Comparison of ENCODE assay signal across 8 mouse cellular contexts in genomic region chr3:58413671-58414070, GRCm38 (mm10). TPM values are rescaled to one million over a fixed set of nuclear protein-coding genes. Genes with fewer than 3 reads are reported as not detected.
DNase-seq lines count a peak whose midpoint lies in the region; ATAC-seq lines count a peak whose summit lies in the region.

No protein-coding gene starts in this region.

- no peaks in the 10 kb centered on the region for H3K27me3 ChIP-seq in lung, embryonic 15.5 days
- H3K27me3 ChIP-seq in embryonic facial prominence, embryonic 10.5 days (replicated peaks; ENCODE audit: low read depth, poor library complexity, severe bottlenecking) = no peaks in the 10 kb centered on the region
- no peaks in the 10 kb centered on the region for H3K27me3 ChIP-seq in intestine, embryonic 14.5 days (replicated peaks; ENCODE audit: control insufficient read depth, insufficient read depth, low read length)
- H3K27me3 ChIP-seq in neural tube, embryonic 14.5 days (ENCODE audit: control insufficient read depth, insufficient read depth, low read length) = no peaks in the 10 kb centered on the region

- no peaks in the 10 kb centered on the region for H3K9me3 ChIP-seq in lung, embryonic 15.5 days
- H3K9me3 ChIP-seq in embryonic facial prominence, embryonic 10.5 days = no peaks in the 10 kb centered on the region
- H3K9me3 ChIP-seq in intestine, embryonic 14.5 days (ENCODE audit: control insufficient read depth, low read length) = no peaks in the 10 kb centered on the region
- no peaks in the 10 kb centered on the region for H3K9me3 ChIP-seq in neural tube, embryonic 14.5 days (ENCODE audit: control insufficient read depth, low read length)

- peak overlapping the region; percentile 98; the same call in 1 of the 2 replicates for H3K9ac ChIP-seq in lung, embryonic 15.5 days
- peak overlapping the region; percentile 93 for H3K9ac ChIP-seq in intestine, embryonic 14.5 days (ENCODE audit: low read length)
- peak overlapping the region; percentile 48; the same call in 1 of the 2 replicates for H3K9ac ChIP-seq in neural tube, embryonic 14.5 days (replicated peaks; ENCODE audit: low read depth, low read length)

- H3K27ac ChIP-seq in lung, embryonic 15.5 days = peak overlapping the region; percentile 100; the same call in 1 of the 2 replicates
- 0 out of 2 replicates have a peak overlapping the region, but pooled peaks have one; percentile 97 for H3K27ac ChIP-seq in embryonic facial prominence, embryonic 10.5 days (replicated peaks)
- H3K27ac ChIP-seq in intestine, embryonic 14.5 days (ENCODE audit: low read depth) = peak overlapping the region; percentile 99; the same call in 1 of the 2 replicates
- no peak overlapping the region for H3K27ac ChIP-seq in neural tube, embryonic 14.5 days (ENCODE audit: low read depth, low read length)

- WGBS in lung, embryonic 15.5 days = 32% methylated on average over 5 of the region's 5 CpGs
- 50% methylated on average over 5 of the region's 5 CpGs for WGBS in embryonic facial prominence, embryonic 10.5 days
- 39% methylated on average over 5 of the region's 5 CpGs for WGBS in intestine, embryonic 14.5 days
- WGBS in neural tube, embryonic 14.5 days = 48% methylated on average over 5 of the region's 5 CpGs

- H3K4me3 ChIP-seq in lung, embryonic 15.5 days = peak overlapping the region; percentile 96
- H3K4me3 ChIP-seq in embryonic facial prominence, embryonic 10.5 days = peak overlapping the region; percentile 98
- H3K4me3 ChIP-seq in intestine, embryonic 14.5 days (ENCODE audit: low read depth, low read length) = peak overlapping the region; percentile 95
- H3K4me3 ChIP-seq in neural tube, embryonic 14.5 days (ENCODE audit: low read depth, low read length) = peak overlapping the region; percentile 98

- no peaks in the 10 kb centered on the region for H3K36me3 ChIP-seq in lung, embryonic 15.5 days
- peaks cover 9% of the 10 kb centered on the region; the same call in 1 of the 2 replicates for H3K36me3 ChIP-seq in embryonic facial prominence, embryonic 10.5 days (replicated peaks)
- H3K36me3 ChIP-seq in intestine, embryonic 14.5 days (ENCODE audit: control insufficient read depth, insufficient read depth, low read length) = no peaks in the 10 kb centered on the region
- no peaks in the 10 kb centered on the region for H3K36me3 ChIP-seq in neural tube, embryonic 14.5 days (ENCODE audit: control insufficient read depth, insufficient read depth, low read length)

- no peaks in the 10 kb centered on the region for H3K4me1 ChIP-seq in lung, embryonic 15.5 days
- H3K4me1 ChIP-seq in embryonic facial prominence, embryonic 10.5 days = peaks cover 21% of the 10 kb centered on the region
- H3K4me1 ChIP-seq in intestine, embryonic 14.5 days (replicated peaks; ENCODE audit: control insufficient read depth, insufficient read depth, low read length) = no peaks in the 10 kb centered on the region
- H3K4me1 ChIP-seq in neural tube, embryonic 14.5 days (ENCODE audit: control insufficient read depth, insufficient read depth, low read length) = peaks cover 7% of the 10 kb centered on the region; the same call in 1 of the 2 replicates

- no peak for ATAC-seq in lung, embryonic 15.5 days (ENCODE audit: borderline replicate concordance, extremely low read depth, low FRiP score, low TSS enrichment)
- no peak for ATAC-seq in intestine, embryonic 14.5 days (replicated peaks; ENCODE audit: low FRiP score, low TSS enrichment, low read depth)
- ATAC-seq in neural tube, embryonic 14.5 days (ENCODE audit: low read depth) = no peak

- DNase-seq in lung, postnatal 14 days = no peak
- DNase-seq in embryonic facial prominence, embryonic 10.5 days (ENCODE audit: low spot score) = no peak
- no peak for DNase-seq in intestine, embryonic 14.5 days (ENCODE audit: low spot score)
- no peak for DNase-seq in frontal cortex, postnatal 10 days (ENCODE audit: low spot score in 2 of 2)
- DNase-seq in right cerebral cortex, postnatal 14 days = no peak
- no peak for DNase-seq in retina, embryonic 14.5 days (ENCODE audit: low spot score)

- H3K4me2 ChIP-seq in lung, embryonic 15.5 days = peak overlapping the region; percentile 86
- peak overlapping the region; percentile 58 for H3K4me2 ChIP-seq in intestine, embryonic 14.5 days (ENCODE audit: low read length)
- peak overlapping the region; percentile 50 for H3K4me2 ChIP-seq in neural tube, embryonic 14.5 days (ENCODE audit: low read depth, low read length)

RNA-seq across cellular contexts. Expression of gene Tsc22d2, which starts 0.8 kb away (rescaled TPM):
- polyA plus RNA-seq in lung, embryonic 15.5 days (2015; fragmentation: Nextera tagmentation; extraction: Ambion mirVana) = 9.1 and 9.2 TPM in 2 replicates
- polyA plus RNA-seq in embryonic facial prominence, embryonic 10.5 days (2016; fragmentation: Nextera tagmentation; extraction: Ambion mirVana) = 7.5 and 9.5 TPM in 2 replicates
- polyA plus RNA-seq in intestine, embryonic 14.5 days (2014; fragmentation: Nextera tagmentation; extraction: Ambion mirVana) = 15.0 TPM in 2 replicates
- polyA plus RNA-seq in neural tube, embryonic 14.5 days (2014; fragmentation: Nextera tagmentation; extraction: Ambion mirVana) = 13.3 and 15.7 TPM in 2 replicates

Comparison
In these comparisons a context has a peak if more than half of its experiments do, and no peak if none do; other contexts are left out.
1. H3K9ac ChIP-seq: peak in every context shown above with its lines; median percentile 98 in lung, embryonic 15.5 days; 93 in intestine, embryonic 14.5 days; 48 in neural tube, embryonic 14.5 days.